In the genomic region with DNA sequence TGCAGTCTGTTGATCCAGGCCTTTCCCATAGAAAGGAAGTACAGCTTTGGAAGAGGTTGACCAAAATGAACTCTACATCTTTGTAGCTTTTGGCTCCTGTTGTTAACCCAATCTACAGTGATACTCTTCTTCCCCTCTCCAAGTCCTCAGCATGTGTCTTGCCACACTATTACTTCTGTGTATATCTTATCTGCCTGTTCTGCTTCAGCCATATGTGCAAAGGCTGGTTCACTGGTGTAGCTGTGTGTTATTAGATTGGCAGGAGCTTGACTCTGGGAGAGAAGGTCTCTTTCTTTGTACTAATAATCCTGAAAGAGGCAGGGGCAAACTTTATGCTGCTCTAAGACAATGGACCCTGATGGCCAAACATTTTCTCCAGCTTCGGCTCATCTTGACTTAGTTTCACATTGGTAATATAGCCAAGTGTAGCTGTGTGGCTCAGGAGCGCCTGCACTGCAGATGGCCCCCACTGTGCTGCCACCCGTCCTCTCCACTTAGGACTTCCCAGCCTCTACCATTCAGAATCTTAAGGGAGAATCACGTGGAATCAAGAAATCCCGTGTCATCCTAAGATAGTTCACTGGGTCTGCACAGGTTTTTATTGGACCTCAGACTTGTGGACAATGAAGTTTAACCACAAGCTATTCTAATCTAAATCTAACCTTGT, we compare ENCODE assay signal across 13 mouse cellular contexts.
"Had no signal": no experiment of that assay in that cellular context is flagged by ENCODE, and none has a peak within 500 bp of the region (broad histone marks: within the 10 kb centered on the region; RNA-seq: fewer than 3 reads in every experiment).

No protein-coding gene starts in this region.

- H3K4me1 ChIP-seq: limb, embryonic 12.5 days; lung, embryonic 15.5 days; midbrain, embryonic 13.5 days had no signal

- H3K27me3 ChIP-seq: limb, embryonic 12.5 days; lung, embryonic 15.5 days; midbrain, embryonic 13.5 days had no signal

- H3K4me2 ChIP-seq: limb, embryonic 12.5 days; lung, embryonic 15.5 days; midbrain, embryonic 13.5 days had no signal

- ATAC-seq: intestine, embryonic 16.5 days; midbrain, embryonic 13.5 days had no signal

- H3K9ac ChIP-seq: limb, embryonic 12.5 days; lung, embryonic 15.5 days; midbrain, embryonic 13.5 days had no signal

- H3K27ac ChIP-seq: kidney, postnatal 0 days; layer of hippocampus, adult 2 months; limb, embryonic 12.5 days; lung, embryonic 15.5 days; macrophage; midbrain, embryonic 13.5 days had no signal

- DNase-seq: kidney, adult 9 months; kidney, postnatal 36 days; lung, postnatal 14 days; right cerebral cortex, adult 18-20 months; right cerebral cortex, postnatal 25 days; thymus, postnatal 36 days had no signal

- H3K4me3 ChIP-seq: layer of hippocampus, adult 2 months; limb, embryonic 12.5 days; lung, embryonic 15.5 days; midbrain, embryonic 13.5 days had no signal

- H3K9me3 ChIP-seq: limb, embryonic 12.5 days; lung, embryonic 15.5 days; midbrain, embryonic 13.5 days had no signal
